In the genomic region with DNA sequence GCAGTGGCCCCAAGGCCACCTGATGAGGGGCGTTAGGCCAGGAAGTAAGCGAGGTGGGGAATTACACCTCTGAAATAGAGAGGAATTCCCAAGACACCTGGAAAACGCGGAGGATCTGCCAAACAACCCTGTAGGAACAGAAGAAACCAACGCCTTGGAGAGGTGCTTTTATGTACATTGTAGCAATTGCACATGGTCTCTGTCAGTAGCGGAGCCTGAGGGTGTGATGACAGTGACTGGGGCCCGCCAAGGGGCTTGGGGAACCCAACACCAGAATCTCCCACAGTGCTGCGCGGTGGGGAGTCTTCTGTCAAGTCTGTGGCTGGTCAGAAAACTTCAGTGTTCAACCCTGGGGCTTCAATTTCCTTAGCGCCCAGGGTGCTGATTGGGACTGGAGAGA, we compare ENCODE assay signal across 13 mouse cellular contexts.
DNase-seq lines count a peak whose midpoint lies in the region; ATAC-seq and TF ChIP-seq lines count a peak whose summit lies in the region.
"Had no signal": no experiment of that assay in that cellular context is flagged by ENCODE, and none has a peak within 500 bp of the region (broad histone marks: within the 10 kb centered on the region; RNA-seq: fewer than 3 reads in every experiment).

No protein-coding gene starts in this region.

- no peaks in the 10 kb centered on the region for H3K9me3 ChIP-seq in heart, postnatal 0 days (replicated peaks; ENCODE audit: control insufficient read depth, low read length)
- no peaks in the 10 kb centered on the region for H3K9me3 ChIP-seq in neural tube, embryonic 11.5 days (ENCODE audit: control insufficient read depth, low read length)
- no peaks in the 10 kb centered on the region for H3K9me3 ChIP-seq in hindbrain, embryonic 14.5 days (ENCODE audit: control insufficient read depth, low read length)
- no peaks in the 10 kb centered on the region for H3K9me3 ChIP-seq in neural tube, embryonic 13.5 days
- H3K9me3 ChIP-seq in forebrain, embryonic 12.5 days = no peaks in the 10 kb centered on the region

- H3K4me3 ChIP-seq in heart, postnatal 0 days (ENCODE audit: low read depth, low read length) = peak overlapping the region; percentile 38; the same call in 1 of the 2 replicates
- no peak overlapping the region for H3K4me3 ChIP-seq in neural tube, embryonic 11.5 days (ENCODE audit: low read depth, low read length)
- H3K4me3 ChIP-seq in hindbrain, embryonic 14.5 days (replicated peaks; ENCODE audit: low read length) = no peak overlapping the region
- no peak overlapping the region for H3K4me3 ChIP-seq in neural tube, embryonic 13.5 days
- H3K4me3 ChIP-seq in forebrain, embryonic 12.5 days (replicated peaks) = no peak overlapping the region

- DNase-seq in heart, postnatal 0 days (ENCODE audit: low spot score) = no peak
- DNase-seq in heart, adult 9 months (ENCODE audit: low spot score in 2 of 2) = no peak
- DNase-seq in neural tube, embryonic 11.5 days (ENCODE audit: low spot score) = peak; percentile 16
- no peak for DNase-seq in neural tube, embryonic 10.5 days (ENCODE audit: extremely low spot score, low spot score)
- no peak for DNase-seq in hindbrain, embryonic 14.5 days (ENCODE audit: low spot score)
- no peak for DNase-seq in B cell, adult 2 months
- DNase-seq: layer of hippocampus, postnatal 36 days; lung, adult 18-20 months; right cerebral cortex, postnatal 14 days; thymus, adult 2 months had no signal

- no peak overlapping the region for H3K9ac ChIP-seq in heart, postnatal 0 days (replicated peaks; ENCODE audit: low read depth, low read length)
- no peak overlapping the region for H3K9ac ChIP-seq in neural tube, embryonic 11.5 days (ENCODE audit: low read length)
- no peak overlapping the region for H3K9ac ChIP-seq in hindbrain, embryonic 14.5 days
- H3K9ac ChIP-seq in neural tube, embryonic 13.5 days = no peak overlapping the region
- H3K9ac ChIP-seq in forebrain, embryonic 12.5 days = no peak overlapping the region

- no peak overlapping the region for H3K27ac ChIP-seq in heart, postnatal 0 days (ENCODE audit: low read depth)
- H3K27ac ChIP-seq in neural tube, embryonic 11.5 days (ENCODE audit: low read depth, low read length) = no peak overlapping the region
- no peak overlapping the region for H3K27ac ChIP-seq in hindbrain, embryonic 14.5 days
- H3K27ac ChIP-seq in neural tube, embryonic 13.5 days (replicated peaks) = no peak overlapping the region
- H3K27ac ChIP-seq in forebrain, embryonic 12.5 days = no peak overlapping the region

- no peak for ATAC-seq in heart, postnatal 0 days (ENCODE audit: insufficient read depth, low read depth)
- ATAC-seq in neural tube, embryonic 11.5 days (ENCODE audit: insufficient read depth, low FRiP score, low TSS enrichment) = no peak
- no peak for ATAC-seq in hindbrain, embryonic 14.5 days (ENCODE audit: low FRiP score)
- ATAC-seq in neural tube, embryonic 13.5 days (ENCODE audit: low read depth) = no peak
- no peak for ATAC-seq in forebrain, embryonic 12.5 days (ENCODE audit: low FRiP score)

- TF ChIP-seq CTCF in heart, postnatal 0 days (IDR thresholded peaks at IDR 0.05; ENCODE audit: low read depth) = no peak

- H3K4me2 ChIP-seq in heart, postnatal 0 days (ENCODE audit: low read depth, low read length) = peak overlapping the region; percentile 64
- H3K4me2 ChIP-seq in neural tube, embryonic 11.5 days (ENCODE audit: low read depth) = peak overlapping the region; percentile 36
- H3K4me2 ChIP-seq in hindbrain, embryonic 14.5 days (replicated peaks) = peak overlapping the region; percentile 40; the same call in 1 of the 2 replicates
- H3K4me2 ChIP-seq in neural tube, embryonic 13.5 days = peak overlapping the region; percentile 52
- no peak overlapping the region; the same call in 1 of the 2 replicates for H3K4me2 ChIP-seq in forebrain, embryonic 12.5 days

- 0 out of 2 replicates have a peak, but pooled peaks cover 7% of the 10 kb centered on the region for H3K27me3 ChIP-seq in heart, postnatal 0 days (ENCODE audit: control insufficient read depth, insufficient read depth, low read length)
- 0 out of 2 replicates have a peak, but pooled peaks cover 8% of the 10 kb centered on the region for H3K27me3 ChIP-seq in neural tube, embryonic 11.5 days (ENCODE audit: control insufficient read depth, insufficient read depth, low read length)
- peaks cover 58% of the 10 kb centered on the region for H3K27me3 ChIP-seq in hindbrain, embryonic 14.5 days (ENCODE audit: control insufficient read depth, insufficient read depth, low read length)
- peaks cover 45% of the 10 kb centered on the region for H3K27me3 ChIP-seq in neural tube, embryonic 13.5 days
- peaks cover 53% of the 10 kb centered on the region for H3K27me3 ChIP-seq in forebrain, embryonic 12.5 days
- H3K27me3 ChIP-seq: CH12.LX had no signal

- no peaks in the 10 kb centered on the region for H3K36me3 ChIP-seq in heart, postnatal 0 days (replicated peaks; ENCODE audit: control insufficient read depth, insufficient read depth, low read length)
- H3K36me3 ChIP-seq in neural tube, embryonic 11.5 days (ENCODE audit: control insufficient read depth, insufficient read depth, low read length) = no peaks in the 10 kb centered on the region
- no peaks in the 10 kb centered on the region for H3K36me3 ChIP-seq in hindbrain, embryonic 14.5 days (replicated peaks; ENCODE audit: control insufficient read depth, insufficient read depth)
- no peaks in the 10 kb centered on the region for H3K36me3 ChIP-seq in neural tube, embryonic 13.5 days
- H3K36me3 ChIP-seq in forebrain, embryonic 12.5 days (replicated peaks) = no peaks in the 10 kb centered on the region

- TF ChIP-seq EP300 in heart, postnatal 0 days (IDR thresholded peaks at IDR 0.05; ENCODE audit: low read depth) = no peak

- H3K4me1 ChIP-seq in heart, postnatal 0 days (ENCODE audit: control insufficient read depth, insufficient read depth) = peaks cover 15% of the 10 kb centered on the region
- H3K4me1 ChIP-seq in neural tube, embryonic 11.5 days (ENCODE audit: control insufficient read depth, insufficient read depth, low read length) = peaks cover 11% of the 10 kb centered on the region
- 0 out of 2 replicates have a peak, but pooled peaks cover 5% of the 10 kb centered on the region for H3K4me1 ChIP-seq in hindbrain, embryonic 14.5 days (replicated peaks; ENCODE audit: control insufficient read depth, insufficient read depth, low read length)
- H3K4me1 ChIP-seq in neural tube, embryonic 13.5 days (replicated peaks) = peaks cover 35% of the 10 kb centered on the region
- H3K4me1 ChIP-seq in forebrain, embryonic 12.5 days = peaks cover 36% of the 10 kb centered on the region

- WGBS in heart, postnatal 0 days = 17% methylated on average over 10 of the region's 10 CpGs
- 6% methylated on average over 10 of the region's 10 CpGs for WGBS in neural tube, embryonic 11.5 days
- 7% methylated on average over 10 of the region's 10 CpGs for WGBS in hindbrain, embryonic 14.5 days
- 7% methylated on average over 10 of the region's 10 CpGs for WGBS in neural tube, embryonic 13.5 days
- 5% methylated on average over 10 of the region's 10 CpGs for WGBS in forebrain, embryonic 12.5 days
